13 mouse cellular contexts compared by ENCODE assay signal in the genomic region with DNA sequence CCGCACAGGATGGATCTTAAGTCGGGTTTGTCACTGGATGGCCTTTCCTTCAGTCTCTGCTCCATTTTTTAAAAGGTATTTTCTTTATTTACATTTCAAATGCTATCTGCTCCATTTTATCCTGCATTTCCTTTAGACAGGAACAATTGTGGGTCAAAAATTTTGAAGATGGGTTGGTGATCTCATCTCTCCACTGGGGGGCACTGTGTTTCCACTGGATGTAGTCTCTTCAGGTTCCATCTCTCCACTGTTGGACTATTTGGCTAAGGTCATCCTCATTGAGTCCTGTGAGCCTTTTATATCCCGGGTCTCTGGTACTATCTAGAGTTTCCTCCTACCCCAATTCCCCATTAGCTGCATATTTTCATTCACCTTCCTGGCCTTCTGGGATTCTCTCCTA.
A peak's percentile ranks its signal among the peaks of the same experiment; 100 is the strongest.
DNase-seq lines count a peak whose midpoint lies in the region; ATAC-seq and TF ChIP-seq lines count a peak whose summit lies in the region.
"Had no signal": no experiment of that assay in that cellular context is flagged by ENCODE, and none has a peak within 500 bp of the region (broad histone marks: within the 10 kb centered on the region; RNA-seq: fewer than 3 reads in every experiment).

No protein-coding gene starts in this region.

- no peak for TF ChIP-seq EP300 in lung, postnatal 0 days (IDR thresholded peaks at IDR 0.05)

- TF ChIP-seq POLR2A in liver, adult 2 months (IDR thresholded peaks at IDR 0.05; ENCODE audit: extremely low read depth, insufficient read depth, low read length): no peak

- no peak overlapping the region for H3K4me3 ChIP-seq in liver, adult 2 months (ENCODE audit: insufficient read depth, low read depth, low read length)
- no peak overlapping the region for H3K4me3 ChIP-seq in liver, embryonic 12.5 days
- H3K4me3 ChIP-seq in lung, postnatal 0 days (ENCODE audit: low read depth, low read length): no peak overlapping the region
- no peak overlapping the region for H3K4me3 ChIP-seq in limb, embryonic 10.5 days
- H3K4me3 ChIP-seq: forebrain, embryonic 12.5 days had no signal

- no peaks in the 10 kb centered on the region for H3K79me2 ChIP-seq in liver, adult 2 months (ENCODE audit: control insufficient read depth, insufficient read depth, low read length)

- 0 out of 2 replicates have a peak, but pooled peaks cover 6% of the 10 kb centered on the region for H3K9me3 ChIP-seq in liver, embryonic 12.5 days (replicated peaks)
- no peaks in the 10 kb centered on the region for H3K9me3 ChIP-seq in lung, postnatal 0 days (ENCODE audit: low read length)
- H3K9me3 ChIP-seq in limb, embryonic 10.5 days (replicated peaks): no peaks in the 10 kb centered on the region
- H3K9me3 ChIP-seq: forebrain, embryonic 12.5 days had no signal

- H3K27me3 ChIP-seq in liver, adult 2 months (ENCODE audit: control insufficient read depth, insufficient read depth, low read length): no peaks in the 10 kb centered on the region
- no peaks in the 10 kb centered on the region for H3K27me3 ChIP-seq in liver, embryonic 12.5 days (replicated peaks)
- H3K27me3 ChIP-seq in lung, postnatal 0 days (replicated peaks; ENCODE audit: insufficient read depth, low read length): no peaks in the 10 kb centered on the region
- no peaks in the 10 kb centered on the region for H3K27me3 ChIP-seq in limb, embryonic 10.5 days (ENCODE audit: low read depth, poor library complexity, severe bottlenecking)
- H3K27me3 ChIP-seq: forebrain, embryonic 12.5 days had no signal

- no peak for ATAC-seq in liver, embryonic 12.5 days
- no peak for ATAC-seq in lung, postnatal 0 days
- ATAC-seq: intestine, embryonic 16.5 days had no signal

- TF ChIP-seq CTCF in liver, adult 2 months (IDR thresholded peaks at IDR 0.05; ENCODE audit: low read depth, low read length): peak; percentile 52
- TF ChIP-seq CTCF in lung, postnatal 0 days (IDR thresholded peaks at IDR 0.05): no peak

- no peak overlapping the region for H3K27ac ChIP-seq in liver, adult 2 months (replicated peaks; ENCODE audit: insufficient read depth, low read depth, low read length)
- no peak overlapping the region for H3K27ac ChIP-seq in liver, embryonic 12.5 days
- H3K27ac ChIP-seq in lung, postnatal 0 days (ENCODE audit: low read length): no peak overlapping the region
- H3K27ac ChIP-seq in limb, embryonic 10.5 days: no peak overlapping the region
- H3K27ac ChIP-seq: forebrain, embryonic 12.5 days had no signal

- H3K4me2 ChIP-seq in liver, embryonic 12.5 days: no peak overlapping the region
- H3K4me2 ChIP-seq in lung, postnatal 0 days (replicated peaks; ENCODE audit: low read depth, low read length): no peak overlapping the region
- H3K4me2 ChIP-seq: forebrain, embryonic 12.5 days had no signal

- no peaks in the 10 kb centered on the region for H3K4me1 ChIP-seq in liver, adult 2 months (ENCODE audit: control insufficient read depth, insufficient read depth, low read length)
- no peaks in the 10 kb centered on the region for H3K4me1 ChIP-seq in liver, embryonic 12.5 days
- no peaks in the 10 kb centered on the region for H3K4me1 ChIP-seq in lung, postnatal 0 days (ENCODE audit: insufficient read depth, low read depth, low read length)
- H3K4me1 ChIP-seq in limb, embryonic 10.5 days: no peaks in the 10 kb centered on the region
- H3K4me1 ChIP-seq: forebrain, embryonic 12.5 days had no signal

- no peaks in the 10 kb centered on the region for H3K36me3 ChIP-seq in liver, adult 2 months (ENCODE audit: control insufficient read depth, insufficient read depth, low read length)
- no peaks in the 10 kb centered on the region for H3K36me3 ChIP-seq in liver, embryonic 12.5 days
- no peaks in the 10 kb centered on the region for H3K36me3 ChIP-seq in lung, postnatal 0 days (ENCODE audit: insufficient read depth, low read length)
- no peaks in the 10 kb centered on the region for H3K36me3 ChIP-seq in limb, embryonic 10.5 days
- H3K36me3 ChIP-seq: forebrain, embryonic 12.5 days had no signal

- no peak overlapping the region for H3K9ac ChIP-seq in liver, adult 2 months (ENCODE audit: low read depth, low read length)
- no peak overlapping the region for H3K9ac ChIP-seq in liver, embryonic 12.5 days
- no peak overlapping the region for H3K9ac ChIP-seq in lung, postnatal 0 days (replicated peaks; ENCODE audit: low read depth)
- H3K9ac ChIP-seq: forebrain, embryonic 12.5 days had no signal

- whole genome bisulfite sequencing in liver, adult 2 months: 46% methylated on average over 3 of the region's 3 CpGs
- WGBS in liver, embryonic 12.5 days (ENCODE audit: insufficient replicate concordance): 42% methylated on average over 3 of the region's 3 CpGs
- WGBS in lung, postnatal 0 days: 59% methylated on average over 3 of the region's 3 CpGs
- WGBS in limb, embryonic 10.5 days: 61% methylated on average over 3 of the region's 3 CpGs

- DNase-seq in embryo, embryonic 10 days (ENCODE audit: low spot score): peak; percentile 7
- no peak for DNase-seq in embryo, embryonic 9.5 days (ENCODE audit: extremely low spot score)
- peak; percentile 62 for DNase-seq in liver, adult 2 months (ENCODE audit: extremely low read depth, low read depth, low spot score)
- DNase-seq in MEL-GATA-1-ER (ENCODE audit: extremely low read depth, low read depth): peak; percentile 6
- DNase-seq in retina, adult 2 months (ENCODE audit: low read depth, low spot score): peak; percentile 3
- DNase-seq in lung, postnatal 0 days (ENCODE audit: low spot score): no peak
- DNase-seq in limb, embryonic 10.5 days (ENCODE audit: low spot score): no peak
- DNase-seq: cerebellum, postnatal 25 days; lung, postnatal 14 days; thymus, postnatal 4 days had no signal

Comparison
In these comparisons a context has a peak if more than half of its experiments do, and no peak if none do; other contexts are left out.
1. DNase-seq: peak in embryo, embryonic 10 days (single experiment), liver, adult 2 months (single experiment), MEL-GATA-1-ER (single experiment) and retina, adult 2 months (single experiment); none in embryo, embryonic 9.5 days (single experiment), lung, postnatal 0 days (single experiment) and limb, embryonic 10.5 days (single experiment).